Mouse (Mus musculus) left cerebral cortex, postnatal 25 days (tissue): ENCODE data around the gene Bhlha9. TPM values are rescaled to one million over a fixed set of nuclear protein-coding genes. Genes with fewer than 3 reads are reported as not detected.

Experiments used
- total RNA-seq, 2 experiments: library from RNA; stranded (reverse); gene quantifications; 2 replicates each; pipeline ENCODE4 v1.2.3; 2021

The Bhlha9 gene
- total RNA-seq, 2 experiments from 2014 or later: 3.4 to 3.7 TPM

Other genes starting within 250 kb of the Bhlha9 start
- gene Abr, start 50.2 kb upstream of the Bhlha9 start, total RNA-seq: 100 to 1,000 TPM; 458 to 459 TPM
- gene Trarg1, start 7.3 kb downstream of the Bhlha9 start, total RNA-seq: under 1 TPM; 0.66 to 0.69 TPM
- 10 to 100 TPM; 48.5 to 48.9 TPM for gene Gosr1, start 91.1 kb downstream of the Bhlha9 start, total RNA-seq
- 10 to 100 TPM; 56.6 to 57.2 TPM for gene Cpd, start 174.5 kb downstream of the Bhlha9 start, total RNA-seq
- not detected for gene Tmigd1, start 229.7 kb downstream of the Bhlha9 start, total RNA-seq